Mouse (Mus musculus) brown adipose tissue, adult 24 weeks (tissue): ENCODE data around the gene Trdn. TPM values are rescaled to one million over a fixed set of nuclear protein-coding genes. Genes with fewer than 3 reads are reported as not detected.

Source experiments
- H3K27ac ChIP-seq: fragments of 200-500 bp; replicated peaks from 2 replicates; pipeline ENCODE4 v1.5.1; 2012; ENCODE audit warnings: low read depth, mild to moderate bottlenecking, low read length
- H3K4me1 ChIP-seq: fragments of 200-500 bp; 2 replicates; pipeline ENCODE4 v1.6.1; 2012; ENCODE audit warnings: low read length, mixed read lengths; ENCODE audit not compliant: control insufficient read depth, insufficient read depth, insufficient read length
- H3K4me3 ChIP-seq: fragments of 200-500 bp; 2 replicates; pipeline ENCODE4 v1.5.1; 2012; ENCODE audit warnings: low read depth, mild to moderate bottlenecking, low read length, moderate library complexity; ENCODE audit not compliant: insufficient read depth
- polyA plus RNA-seq: library from polyadenylated mRNA; stranded (reverse); fragments of >200 nt; gene quantifications from 2 replicates; pipeline ENCODE4 v1.2.4, GENCODE M21; 2012; ENCODE audit not compliant: missing spikeins, insufficient read depth, insufficient read length

Gene Trdn
- polyA plus RNA-seq = 10.4 and 15.8 TPM in 2 replicates

GRCm38 (mm10) chr10:33080254-33080653 is at the start of gene Trdn:
Gene Trdn, plus strand, starts transcription at chr10:33080554.
- Histone ChIP-seq H3K4me1 (no peaks in the 10 kb centered on the region), H3K4me3 (no peak within 1 kb of the TSS), H3K27ac (no peak within 1 kb of the TSS)

GRCm38 (mm10) chr10:33060771-33061170 is 19.6 kb upstream of the Trdn start:
- Histone ChIP-seq H3K27ac (no peak overlapping the region), H3K4me3 (no peak overlapping the region), H3K4me1 (no peaks in the 10 kb centered on the region)

- H3K27ac ChIP-seq = no peak overlapping the region
- H3K4me3 ChIP-seq = no peak overlapping the region
- no peaks in the 10 kb centered on the region for H3K4me1 ChIP-seq
Measured at GRCm38 (mm10) chr10:33065566-33065965, 14.8 kb upstream of the Trdn start.

- Histone ChIP-seq H3K4me3 (no peak overlapping the region), H3K4me1 (no peaks in the 10 kb centered on the region), H3K27ac (no peak overlapping the region)
Measured at GRCm38 (mm10) chr10:33073126-33073525, 7.2 kb upstream of the Trdn start.

- Histone ChIP-seq H3K4me3 (no peak overlapping the region), H3K4me1 (no peaks in the 10 kb centered on the region), H3K27ac (no peak overlapping the region)
Measured at GRCm38 (mm10) chr10:33082151-33082844, 1.9 kb downstream of the Trdn start.

- H3K4me3 ChIP-seq = no peak overlapping the region
- H3K4me1 ChIP-seq = no peaks in the 10 kb centered on the region
- H3K27ac ChIP-seq = no peak overlapping the region
Measured at GRCm38 (mm10) chr10:33082961-33083626, 2.7 kb downstream of the Trdn start.

- no peaks in the 10 kb centered on the region for H3K4me1 ChIP-seq
- H3K27ac ChIP-seq = no peak overlapping the region
- no peak overlapping the region for H3K4me3 ChIP-seq
Measured at GRCm38 (mm10) chr10:33083627-33084158, 3.3 kb downstream of the Trdn start.

- Histone ChIP-seq H3K27ac (no peak overlapping the region), H3K4me1 (no peaks in the 10 kb centered on the region), H3K4me3 (no peak overlapping the region)
Measured at GRCm38 (mm10) chr10:33088403-33088802, 8.0 kb downstream of the Trdn start.

- no peak overlapping the region for H3K4me3 ChIP-seq
- no peak overlapping the region for H3K27ac ChIP-seq
- no peaks in the 10 kb centered on the region for H3K4me1 ChIP-seq
Measured at GRCm38 (mm10) chr10:33092400-33092799, 12.0 kb downstream of the Trdn start.

GRCm38 (mm10) chr10:33107942-33108341 is 27.6 kb downstream of the Trdn start:
- no peaks in the 10 kb centered on the region for H3K4me1 ChIP-seq
- no peak overlapping the region for H3K27ac ChIP-seq
- no peak overlapping the region for H3K4me3 ChIP-seq

GRCm38 (mm10) chr10:33123028-33123427 is 42.7 kb downstream of the Trdn start:
- no peak overlapping the region for H3K4me3 ChIP-seq
- H3K27ac ChIP-seq = no peak overlapping the region
- H3K4me1 ChIP-seq = no peaks in the 10 kb centered on the region

- no peak overlapping the region for H3K27ac ChIP-seq
- no peak overlapping the region for H3K4me3 ChIP-seq
Measured at GRCm38 (mm10) chr10:33144911-33145310, 64.6 kb downstream of the Trdn start.

GRCm38 (mm10) chr10:33179731-33180631 is 99.6 kb downstream of the Trdn start:
- no peaks in the 10 kb centered on the region for H3K4me1 ChIP-seq
- H3K4me3 ChIP-seq = no peak overlapping the region
- H3K27ac ChIP-seq = peak overlapping the region; percentile 89

More at GRCm38 (mm10) chr10:33144911-33145310, 64.6 kb downstream of the Trdn start:
- H3K4me1 ChIP-seq = no peaks in the 10 kb centered on the region

GRCm38 (mm10) chr10:33189031-33189430 is 108.7 kb downstream of the Trdn start:
- no peak overlapping the region for H3K27ac ChIP-seq
- H3K4me3 ChIP-seq = no peak overlapping the region
- H3K4me1 ChIP-seq = no peaks in the 10 kb centered on the region

GRCm38 (mm10) chr10:33195919-33196318 is 115.6 kb downstream of the Trdn start:
- Histone ChIP-seq H3K4me3 (no peak overlapping the region), H3K4me1 (no peaks in the 10 kb centered on the region), H3K27ac (no peak overlapping the region)
